Mouse (Mus musculus): Measurements from ENCODE around the gene Lrrc73.

DNA sequence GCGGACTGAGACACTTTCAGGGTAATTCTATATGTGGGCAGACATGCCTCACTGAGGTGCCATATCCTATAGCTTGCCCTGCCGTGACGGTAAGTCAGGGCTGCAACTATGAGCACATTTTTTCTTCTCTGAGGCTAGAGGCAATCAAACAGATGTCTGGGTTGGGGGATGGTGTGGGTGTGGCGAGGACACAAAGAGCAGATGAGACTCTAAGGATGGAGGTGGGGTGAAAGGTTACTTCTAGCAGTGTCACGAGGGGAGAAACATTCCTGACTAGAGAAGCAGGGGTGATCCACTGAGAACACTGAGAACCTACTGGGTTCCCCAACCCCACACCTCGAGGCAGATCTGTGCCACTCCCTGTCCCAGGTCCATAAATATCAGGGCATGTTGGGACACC lies 13.7 kb downstream of the Lrrc73 start:
- TF ChIP-seq POLR2A (IDR thresholded peaks at IDR 0.05; ENCODE audit: control insufficient read depth, low read depth, low read length) (no peak), CTCF (IDR thresholded peaks at IDR 0.05; ENCODE audit: control insufficient read depth, insufficient read depth, insufficient replicate concordance, low read depth, low read length) (no peak)

Measured in testis, adult 2 months (tissue).